Mouse (Mus musculus) forebrain, embryonic 11.5 days (tissue): ENCODE results near the gene Polr2j. TPM values are rescaled to one million over a fixed set of nuclear protein-coding genes. Genes with fewer than 3 reads are reported as not detected.
"Not testable (repeated sequence)": the region's sequence is repeated elsewhere in the genome, so short reads cannot be mapped to it uniquely, and the experiment has no call there.

ENCODE experiments used
- ATAC-seq: fragments of 200-750 bp; cut with Nextera tagmentation; replicated peaks from 2 replicates; pipeline ENCODE4 v1.8.0; 2017; ENCODE audit warnings: moderate TSS enrichment; ENCODE audit not compliant: low FRiP score
- DNase-seq: peaks from one replicate; pipeline ENCODE4 v3.0.0-alpha.2; 2017; ENCODE audit warnings: low spot score
- H3K27ac ChIP-seq: fragments of 300-500 bp; sonication (generic); 2 replicates; pipeline ENCODE4 v1.5.1; 2014; ENCODE audit warnings: low read depth, low read length
- H3K27me3 ChIP-seq: fragments of 300-500 bp; sonication (generic); 2 replicates; pipeline ENCODE4 v1.6.1; 2014; ENCODE audit warnings: mild to moderate bottlenecking, low read length, mixed read lengths; ENCODE audit not compliant: control insufficient read depth, insufficient read depth
- H3K36me3 ChIP-seq: fragments of 300-500 bp; sonication (generic); 2 replicates; pipeline ENCODE4 v1.6.1; 2014; ENCODE audit warnings: mild to moderate bottlenecking, low read length, moderate library complexity, mixed read lengths; ENCODE audit not compliant: control insufficient read depth, insufficient read depth
- H3K4me1 ChIP-seq: fragments of 300-500 bp; sonication (generic); replicated peaks from 2 replicates; pipeline ENCODE4 v1.6.1; 2014; ENCODE audit warnings: low read length, mixed read lengths; ENCODE audit not compliant: control insufficient read depth, insufficient read depth
- H3K4me2 ChIP-seq: fragments of 300-500 bp; sonication (generic); 2 replicates; pipeline ENCODE4 v1.6.1; 2014; ENCODE audit warnings: low read depth, mild to moderate bottlenecking, low read length, moderate library complexity, mixed read lengths; ENCODE audit not compliant: severe bottlenecking
- H3K4me3 ChIP-seq: fragments of 300-500 bp; sonication (generic); 2 replicates; pipeline ENCODE4 v1.5.1; 2014; ENCODE audit warnings: low read depth, low read length
- H3K9ac ChIP-seq: fragments of 300-500 bp; sonication (generic); 2 replicates; pipeline ENCODE4 v1.6.1; 2014; ENCODE audit warnings: low read length
- H3K9me3 ChIP-seq: fragments of 300-500 bp; sonication (generic); 2 replicates; pipeline ENCODE4 v1.6.1; 2016; ENCODE audit warnings: low read length, mixed read lengths; ENCODE audit not compliant: control insufficient read depth
- WGBS: fragments of 180-500 bp; shearing (Covaris S2); extraction: QIAGEN DNeasy Blood & Tissue Kit; methylation state at CpG from one replicate; pipeline ENCODE4 v1.1.7; 2014; 5-methylcytosine and 5-hydroxymethylcytosine counted together
- polyA plus RNA-seq: library from polyadenylated mRNA; unstranded; fragments of >200 nt; fragmentation: Nextera tagmentation; extraction: Ambion mirVana; gene quantifications from 2 replicates; pipeline ENCODE4 v1.2.1, GENCODE M21; 2014

The Polr2j gene
- polyA plus RNA-seq, 1 experiment from 2014 or later: 253 TPM

DNA sequence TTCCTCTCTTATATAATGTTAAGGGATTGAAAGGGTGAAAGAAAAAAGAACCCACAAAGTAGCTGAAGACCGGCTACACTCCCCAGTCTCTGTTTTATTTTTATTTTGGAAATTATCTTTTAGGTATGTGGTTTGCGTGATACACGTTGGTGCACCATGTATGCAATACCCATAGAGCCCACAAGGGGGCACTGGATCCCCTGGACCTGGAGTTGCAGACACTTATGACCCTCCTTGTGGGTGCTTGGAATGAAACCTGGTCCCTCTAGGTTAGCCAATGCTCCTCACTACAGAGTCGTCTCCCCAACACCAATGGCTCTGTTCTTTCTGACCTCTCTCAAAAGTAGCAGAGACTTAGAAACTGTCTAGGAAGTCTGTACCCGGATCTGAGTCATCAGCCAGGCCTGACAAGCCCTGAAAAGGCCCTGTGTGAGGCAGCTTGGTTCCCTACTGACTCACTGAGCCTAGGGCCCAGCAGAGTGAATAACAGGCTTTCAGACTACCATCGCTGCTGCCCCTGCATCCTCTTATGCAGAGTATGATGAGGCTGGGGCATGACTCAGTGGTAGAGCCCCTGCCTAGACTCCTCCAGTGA, 26.8 kb downstream of the Polr2j start:
- no peaks in the 10 kb centered on the region for H3K9me3 ChIP-seq
- H3K4me1 ChIP-seq: no peaks in the 10 kb centered on the region
- H3K4me3 ChIP-seq: no peak overlapping the region
- no peak for ATAC-seq
- H3K36me3 ChIP-seq: peaks cover 3% of the 10 kb centered on the region; the same call in 1 of the 2 replicates
- H3K4me2 ChIP-seq: no peak overlapping the region
- H3K27ac ChIP-seq: no peak overlapping the region
- no peak overlapping the region for H3K9ac ChIP-seq
- no peaks in the 10 kb centered on the region for H3K27me3 ChIP-seq
- no peak for DNase-seq
- WGBS: 94% methylated on average over 6 of the region's 6 CpGs

DNA sequence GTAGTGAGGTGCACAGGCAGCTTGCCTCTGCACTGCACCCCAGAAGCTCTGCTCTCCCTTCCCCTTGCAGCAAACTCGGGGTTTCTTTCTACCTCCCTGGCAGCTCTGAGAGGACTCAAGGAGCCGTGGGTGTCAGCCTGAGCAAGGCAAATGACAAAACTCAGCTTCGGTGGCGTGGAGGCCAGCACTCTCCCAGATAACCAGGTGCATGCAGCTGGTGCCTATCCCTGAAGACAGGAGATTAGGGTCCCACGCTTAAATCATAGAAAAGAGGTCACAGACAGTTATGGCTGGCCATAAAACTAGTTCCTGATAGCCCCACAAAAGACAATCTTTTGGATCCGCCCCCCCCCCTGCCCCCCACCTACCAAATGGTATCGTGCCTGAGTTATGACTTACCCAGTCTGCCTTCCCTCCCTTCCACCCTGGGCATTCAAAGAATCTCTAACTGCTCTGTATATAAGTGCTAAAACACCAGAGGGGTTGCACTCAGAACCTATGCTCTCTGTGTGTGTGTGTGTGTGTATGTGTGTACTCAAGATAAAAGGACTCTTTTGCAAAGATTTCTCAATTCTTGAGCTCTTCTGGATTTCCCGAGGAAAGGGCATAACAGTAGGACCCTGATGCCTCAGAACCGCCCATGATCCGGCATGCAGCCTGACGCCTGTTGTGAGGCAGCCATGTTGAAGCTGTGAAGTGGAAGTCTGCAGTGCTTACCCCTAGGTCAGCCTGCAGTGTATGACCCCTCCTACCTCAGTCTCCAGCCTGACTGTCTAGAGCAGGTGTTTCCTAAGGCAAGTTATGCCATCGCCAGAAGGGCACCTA, 28.4 kb downstream of the Polr2j start:
- Histone ChIP-seq H3K4me1 (no peaks in the 10 kb centered on the region), H3K27me3 (no peaks in the 10 kb centered on the region), H3K27ac (no peak overlapping the region), H3K4me2 (no peak overlapping the region), H3K9me3 (no peaks in the 10 kb centered on the region), H3K9ac (no peak overlapping the region), H3K4me3 (no peak overlapping the region), H3K36me3 (peaks cover 3% of the 10 kb centered on the region; the same call in 1 of the 2 replicates)
- ATAC-seq: no peak
- WGBS: 78% methylated on average over 12 of the region's 12 CpGs
- DNase-seq: no peak

DNA sequence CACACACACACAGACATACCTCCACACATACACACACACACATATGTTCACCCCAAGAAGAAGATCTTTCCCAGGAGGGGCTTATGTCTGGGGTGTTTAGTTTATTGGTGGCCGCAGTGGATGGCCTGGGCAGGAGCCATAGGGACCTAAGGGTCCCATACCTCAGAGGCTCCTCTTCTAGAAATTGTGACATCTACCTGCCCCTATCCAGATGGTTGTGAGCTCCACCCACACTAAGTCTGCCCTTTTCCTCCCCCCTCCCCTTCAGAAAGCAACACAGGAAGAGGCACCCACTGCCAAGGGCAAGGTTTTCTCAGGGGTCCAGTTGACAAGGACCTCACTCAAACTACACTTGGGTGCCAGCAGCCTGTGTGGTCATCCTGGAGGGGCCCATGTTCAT, 30.5 kb downstream of the Polr2j start:
- no peak overlapping the region for H3K9ac ChIP-seq
- 92% methylated on average over 1 of the region's 1 CpGs for WGBS
- H3K36me3 ChIP-seq: no peaks in the 10 kb centered on the region
- H3K4me1 ChIP-seq: no peaks in the 10 kb centered on the region
- H3K4me3 ChIP-seq: no peak overlapping the region
- no peaks in the 10 kb centered on the region for H3K9me3 ChIP-seq
- no peaks in the 10 kb centered on the region for H3K27me3 ChIP-seq
- no peak overlapping the region for H3K27ac ChIP-seq
- ATAC-seq: no peak
- no peak overlapping the region for H3K4me2 ChIP-seq
- DNase-seq: no peak

DNA sequence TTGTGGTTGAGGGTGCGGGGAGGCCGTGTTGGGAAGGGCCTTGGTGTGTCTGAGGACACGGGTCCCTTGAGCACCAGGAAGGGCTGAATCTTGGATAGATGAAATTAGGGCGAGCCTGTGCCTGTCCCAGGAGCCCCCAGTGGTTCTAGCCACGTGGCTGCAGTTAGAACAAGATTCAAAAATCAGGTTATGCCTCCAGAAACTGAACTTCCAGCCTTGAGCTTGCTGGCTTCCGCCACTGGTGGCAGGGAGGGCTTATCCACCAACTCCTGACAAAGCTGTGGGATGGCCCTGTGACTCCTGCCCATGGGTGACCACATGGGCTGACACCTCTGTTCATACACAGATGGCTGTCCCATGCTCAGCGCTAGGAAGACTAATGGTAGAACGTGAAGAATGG, 31.3 kb downstream of the Polr2j start:
- no peak for ATAC-seq
- Histone ChIP-seq H3K27ac (no peak overlapping the region), H3K4me2 (no peak overlapping the region), H3K4me1 (no peaks in the 10 kb centered on the region), H3K9me3 (no peaks in the 10 kb centered on the region), H3K9ac (no peak overlapping the region), H3K4me3 (no peak overlapping the region), H3K36me3 (no peaks in the 10 kb centered on the region), H3K27me3 (no peaks in the 10 kb centered on the region)
- 73% methylated on average over 8 of the region's 8 CpGs for WGBS
- DNase-seq: no peak

DNA sequence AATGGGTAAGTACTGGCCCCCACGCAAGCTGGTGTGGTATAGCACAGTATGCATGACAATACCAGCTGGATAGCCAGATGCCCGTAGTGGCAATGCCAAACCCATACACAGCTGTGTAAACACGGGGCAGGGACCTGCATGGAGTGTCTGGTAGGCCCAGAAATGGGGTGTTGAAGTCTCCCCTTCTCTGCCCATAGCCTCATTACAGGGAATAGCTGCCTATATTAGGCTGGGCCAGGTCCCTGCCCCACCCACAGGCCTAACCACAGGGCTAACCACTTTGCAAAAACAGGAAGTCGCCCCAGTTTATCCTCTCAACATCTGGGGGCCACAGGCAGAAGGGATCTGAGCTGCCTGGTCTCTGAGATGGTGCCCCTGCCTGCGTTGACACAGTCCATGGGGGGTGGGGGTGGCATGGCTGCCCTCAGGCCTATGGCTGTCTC, 32.7 kb downstream of the Polr2j start:
- not testable (repeated sequence) for H3K4me3 ChIP-seq, DNase-seq, H3K4me1 ChIP-seq, H3K9ac ChIP-seq, H3K4me2 ChIP-seq, H3K27ac ChIP-seq, ATAC-seq, H3K36me3 ChIP-seq, H3K27me3 ChIP-seq, H3K9me3 ChIP-seq
- 71% methylated on average over 5 of the region's 5 CpGs for WGBS

DNA sequence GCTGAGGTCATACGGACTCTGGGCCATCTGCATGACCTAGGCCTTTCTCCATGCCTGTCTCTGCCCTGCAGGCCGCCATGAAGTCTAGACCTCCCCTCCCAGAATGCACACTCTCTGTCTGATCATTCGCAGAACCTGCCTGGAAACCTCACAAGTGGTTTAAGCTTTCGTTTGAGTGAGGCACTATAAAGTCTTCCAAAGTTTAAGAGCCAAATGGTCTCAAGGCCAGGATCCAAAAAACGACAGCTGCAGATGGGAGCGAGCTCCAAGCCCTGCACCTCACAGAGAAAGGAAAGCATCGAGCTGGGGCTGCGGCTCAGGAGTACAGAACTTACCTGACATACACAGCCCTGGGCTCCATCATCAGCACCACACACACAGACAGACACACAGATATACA, 35.9 kb downstream of the Polr2j start:
- DNase-seq (no peak), ATAC-seq (no peak)
- Histone ChIP-seq H3K36me3 (no peaks in the 10 kb centered on the region), H3K4me2 (no peak overlapping the region), H3K9me3 (no peaks in the 10 kb centered on the region), H3K4me3 (no peak overlapping the region), H3K27me3 (no peaks in the 10 kb centered on the region), H3K27ac (no peak overlapping the region), H3K4me1 (no peaks in the 10 kb centered on the region), H3K9ac (no peak overlapping the region)
- 84% methylated on average over 8 of the region's 8 CpGs for WGBS

DNA sequence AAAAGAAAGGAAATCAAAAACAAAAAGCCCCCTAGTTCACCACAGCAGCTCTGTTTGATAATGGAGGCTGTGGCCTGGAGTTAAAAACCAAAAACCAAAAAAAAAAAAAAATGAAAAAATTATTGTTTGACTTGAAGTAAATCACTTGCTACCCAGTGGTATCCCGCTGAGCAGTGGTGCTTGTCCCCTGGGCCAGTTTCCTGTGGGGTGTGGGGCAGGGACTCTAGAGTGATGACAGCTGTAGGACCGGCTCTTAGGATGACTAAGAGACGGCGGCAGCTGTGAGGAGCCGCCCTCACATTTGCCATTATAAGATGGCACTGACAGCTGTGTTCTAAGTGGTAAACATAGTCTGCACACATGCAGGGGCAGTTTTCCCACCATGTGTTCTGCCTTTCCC, 39.0 kb downstream of the Polr2j start:
- Histone ChIP-seq H3K9me3 (no peaks in the 10 kb centered on the region), H3K27me3 (no peaks in the 10 kb centered on the region), H3K4me1 (no peaks in the 10 kb centered on the region), H3K4me3 (no peak overlapping the region), H3K27ac (no peak overlapping the region), H3K4me2 (no peak overlapping the region), H3K9ac (no peak overlapping the region), H3K36me3 (no peaks in the 10 kb centered on the region)
- DNase-seq: no peak
- no peak for ATAC-seq
- WGBS: 89% methylated on average over 5 of the region's 5 CpGs

DNA sequence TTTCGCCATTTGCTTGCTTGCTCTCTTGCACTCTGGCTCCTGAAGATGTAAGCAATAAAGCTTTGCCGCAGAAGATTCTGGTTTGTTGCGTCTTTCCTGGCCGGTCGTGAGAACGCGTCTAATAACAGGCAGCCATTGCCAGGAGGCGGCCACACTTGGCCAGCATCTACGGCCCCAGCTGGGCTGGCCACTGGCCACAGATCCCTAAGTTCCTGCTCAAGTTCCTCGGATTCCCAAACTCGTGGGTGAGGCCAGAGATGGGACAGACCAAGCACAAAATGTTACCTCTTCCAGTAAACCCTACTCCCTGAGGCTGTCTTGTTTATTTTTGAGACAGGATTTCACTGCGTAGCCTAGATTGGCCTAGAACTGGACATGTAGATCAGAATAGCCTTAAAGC, 43.7 kb downstream of the Polr2j start:
- DNase-seq: not testable (repeated sequence)

More for the DNA sequence above, 43.7 kb downstream of the Polr2j start:
- WGBS: 91% methylated on average over 11 of the region's 12 CpGs
- not testable (repeated sequence) for ATAC-seq, H3K4me3 ChIP-seq, H3K9ac ChIP-seq, H3K27ac ChIP-seq, H3K27me3 ChIP-seq, H3K36me3 ChIP-seq, H3K4me1 ChIP-seq, H3K4me2 ChIP-seq, H3K9me3 ChIP-seq
